Mouse (Mus musculus) E14TG2a.4 (cell line): ENCODE measurements at regions not wholly inside any gene's neighbourhood (a gene's known extent, or its start where the extent isn't known, plus 50 kb on each side); places are given as distances from the start of the nearest gene placed in this dataset.

Experiments used
- CTCF ChIP-seq: conservative IDR thresholded peaks from 2 replicates; pipeline ENCODE4 v1.5.1; 2014; ENCODE audit warnings: low read length
- NANOG ChIP-seq: IDR thresholded peaks from 2 replicates; pipeline ENCODE4 v1.6.1; 2014; ENCODE audit warnings: borderline replicate concordance, low read length, mixed read lengths
- POU5F1 ChIP-seq: IDR thresholded peaks from 2 replicates; pipeline ENCODE4 v1.6.1; 2014; ENCODE audit warnings: low read length, borderline replicate concordance

DNA sequence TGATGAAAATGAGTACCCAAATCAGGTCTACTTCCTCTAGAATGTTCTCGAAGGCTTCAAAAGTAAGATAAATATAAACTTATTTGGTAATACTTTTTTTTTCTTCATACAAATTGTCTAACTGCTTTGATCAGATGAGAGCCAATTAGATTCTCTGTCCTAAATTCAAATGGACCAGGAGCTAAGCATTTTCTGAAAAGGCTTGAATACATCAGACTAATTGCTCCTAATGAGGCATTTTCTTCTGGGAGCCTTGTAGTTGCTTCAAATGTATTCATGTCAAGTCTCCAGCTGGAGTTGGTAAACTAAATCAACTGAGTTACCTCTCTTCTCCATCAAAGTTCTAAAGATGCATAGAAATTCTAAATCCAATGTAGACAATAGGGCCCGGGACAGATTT, 66.1 kb upstream of the Cldn18 start:
- TF ChIP-seq CTCF: no peak
- no peak for TF ChIP-seq POU5F1
- no peak for TF ChIP-seq NANOG
